Mouse (Mus musculus) forebrain, embryonic 11.5 days (tissue): ENCODE results near the gene Iah1. TPM values are rescaled to one million over a fixed set of nuclear protein-coding genes. Genes with fewer than 3 reads are reported as not detected.

ENCODE experiments used
- ATAC-seq: fragments of 200-750 bp; cut with Nextera tagmentation; replicated peaks from 2 replicates; pipeline ENCODE4 v1.8.0; 2017; ENCODE audit warnings: moderate TSS enrichment; ENCODE audit not compliant: low FRiP score
- DNase-seq: peaks from one replicate; pipeline ENCODE4 v3.0.0-alpha.2; 2017; ENCODE audit warnings: low spot score
- H3K27ac ChIP-seq: fragments of 300-500 bp; sonication (generic); 2 replicates; pipeline ENCODE4 v1.5.1; 2014; ENCODE audit warnings: low read depth, low read length
- H3K27me3 ChIP-seq: fragments of 300-500 bp; sonication (generic); 2 replicates; pipeline ENCODE4 v1.6.1; 2014; ENCODE audit warnings: mild to moderate bottlenecking, low read length, mixed read lengths; ENCODE audit not compliant: control insufficient read depth, insufficient read depth
- H3K36me3 ChIP-seq: fragments of 300-500 bp; sonication (generic); 2 replicates; pipeline ENCODE4 v1.6.1; 2014; ENCODE audit warnings: mild to moderate bottlenecking, low read length, moderate library complexity, mixed read lengths; ENCODE audit not compliant: control insufficient read depth, insufficient read depth
- H3K4me1 ChIP-seq: fragments of 300-500 bp; sonication (generic); replicated peaks from 2 replicates; pipeline ENCODE4 v1.6.1; 2014; ENCODE audit warnings: low read length, mixed read lengths; ENCODE audit not compliant: control insufficient read depth, insufficient read depth
- H3K4me2 ChIP-seq: fragments of 300-500 bp; sonication (generic); 2 replicates; pipeline ENCODE4 v1.6.1; 2014; ENCODE audit warnings: low read depth, mild to moderate bottlenecking, low read length, moderate library complexity, mixed read lengths; ENCODE audit not compliant: severe bottlenecking
- H3K4me3 ChIP-seq: fragments of 300-500 bp; sonication (generic); 2 replicates; pipeline ENCODE4 v1.5.1; 2014; ENCODE audit warnings: low read depth, low read length
- H3K9ac ChIP-seq: fragments of 300-500 bp; sonication (generic); 2 replicates; pipeline ENCODE4 v1.6.1; 2014; ENCODE audit warnings: low read length
- H3K9me3 ChIP-seq: fragments of 300-500 bp; sonication (generic); 2 replicates; pipeline ENCODE4 v1.6.1; 2016; ENCODE audit warnings: low read length, mixed read lengths; ENCODE audit not compliant: control insufficient read depth
- WGBS: fragments of 180-500 bp; shearing (Covaris S2); extraction: QIAGEN DNeasy Blood & Tissue Kit; methylation state at CpG from one replicate; pipeline ENCODE4 v1.1.7; 2014; 5-methylcytosine and 5-hydroxymethylcytosine counted together
- polyA plus RNA-seq: library from polyadenylated mRNA; unstranded; fragments of >200 nt; fragmentation: Nextera tagmentation; extraction: Ambion mirVana; gene quantifications from 2 replicates; pipeline ENCODE4 v1.2.1, GENCODE M21; 2014

Gene Iah1
- polyA plus RNA-seq: 45.0 and 48.4 TPM in 2 replicates

GRCm38 (mm10) chr12:21315923-21316868 is at the start of gene Iah1:
TSS of gene Iah1 (plus strand) at chr12:21316389.
- DNase-seq (peak; percentile 91), ATAC-seq (peak; percentile 92)
- H3K27me3 ChIP-seq: no peaks in the 10 kb centered on the region
- peak within 1 kb of the TSS; percentile 79 for H3K4me2 ChIP-seq
- H3K9me3 ChIP-seq: no peaks in the 10 kb centered on the region
- H3K4me1 ChIP-seq: peaks cover 3% of the 10 kb centered on the region; the same call in 1 of the 2 replicates
- whole genome bisulfite sequencing: 3% methylated on average over 59 of the region's 59 CpGs
- no peaks in the 10 kb centered on the region; the same call in 1 of the 2 replicates for H3K36me3 ChIP-seq
- peak within 1 kb of the TSS; percentile 77 for H3K9ac ChIP-seq
- H3K4me3 ChIP-seq: peak within 1 kb of the TSS; percentile 69
- no peak within 1 kb of the TSS for H3K27ac ChIP-seq

- no peak overlapping the region for H3K27ac ChIP-seq
- H3K4me2 ChIP-seq: no peak overlapping the region
- H3K4me3 ChIP-seq: no peak overlapping the region
- DNase-seq (no peak), ATAC-seq (peak; percentile 28; the same call in 1 of the 2 replicates)
- H3K36me3 ChIP-seq: no peaks in the 10 kb centered on the region; the same call in 1 of the 2 replicates
- H3K9me3 ChIP-seq: no peaks in the 10 kb centered on the region
- H3K4me1 ChIP-seq: no peaks in the 10 kb centered on the region
- WGBS: 77% methylated on average over 2 of the region's 2 CpGs
- H3K9ac ChIP-seq: no peak overlapping the region
- H3K27me3 ChIP-seq: no peaks in the 10 kb centered on the region
Observed at GRCm38 (mm10) chr12:21266784-21267098, 49.4 kb upstream of the Iah1 start.

- DNase-seq: no peak
- no peak for ATAC-seq
- Histone ChIP-seq H3K27me3 (no peaks in the 10 kb centered on the region), H3K4me3 (no peak overlapping the region), H3K9me3 (no peaks in the 10 kb centered on the region), H3K36me3 (no peaks in the 10 kb centered on the region; the same call in 1 of the 2 replicates), H3K4me2 (no peak overlapping the region), H3K4me1 (no peaks in the 10 kb centered on the region), H3K27ac (no peak overlapping the region), H3K9ac (no peak overlapping the region)
- WGBS: 97% methylated on average over 8 of the region's 8 CpGs
Observed at GRCm38 (mm10) chr12:21268083-21268616, 48.0 kb upstream of the Iah1 start.

- Histone ChIP-seq H3K36me3 (no peaks in the 10 kb centered on the region; the same call in 1 of the 2 replicates), H3K9me3 (no peaks in the 10 kb centered on the region), H3K4me2 (no peak overlapping the region), H3K4me1 (no peaks in the 10 kb centered on the region), H3K27me3 (no peaks in the 10 kb centered on the region), H3K9ac (no peak overlapping the region), H3K27ac (no peak overlapping the region), H3K4me3 (no peak overlapping the region)
- DNase-seq (no peak), ATAC-seq (no peak)
- WGBS: 88% methylated on average over 7 of the region's 7 CpGs
Observed at GRCm38 (mm10) chr12:21274446-21274845, 41.7 kb upstream of the Iah1 start.

GRCm38 (mm10) chr12:21277352-21277864 is 38.8 kb upstream of the Iah1 start:
- Histone ChIP-seq H3K27ac (no peak overlapping the region), H3K4me1 (no peaks in the 10 kb centered on the region), H3K9me3 (no peaks in the 10 kb centered on the region), H3K9ac (no peak overlapping the region), H3K27me3 (no peaks in the 10 kb centered on the region), H3K36me3 (no peaks in the 10 kb centered on the region), H3K4me3 (no peak overlapping the region), H3K4me2 (no peak overlapping the region)
- ATAC-seq (no peak), DNase-seq (no peak)
- WGBS: 85% methylated on average over 1 of the region's 1 CpGs

- Histone ChIP-seq H3K27me3 (no peaks in the 10 kb centered on the region), H3K4me3 (peak within 1 kb of the TSS; percentile 56), H3K9ac (peak within 1 kb of the TSS; percentile 85), H3K4me1 (peaks cover 6% of the 10 kb centered on the region), H3K36me3 (no peaks in the 10 kb centered on the region), H3K9me3 (no peaks in the 10 kb centered on the region), H3K27ac (peak within 1 kb of the TSS; percentile 75), H3K4me2 (peak within 1 kb of the TSS; percentile 67)
- WGBS: 55% methylated on average over 11 of the region's 11 CpGs
- no peak for ATAC-seq
- DNase-seq: no peak
Observed at GRCm38 (mm10) chr12:21284761-21285441, 31.3 kb upstream of the Iah1 start, which contains the start of gene Cpsf3. TSS of gene Cpsf3 (plus strand) at chr12:21285391.

GRCm38 (mm10) chr12:21285508-21286242 is 30.5 kb upstream of the Iah1 start:
- peak overlapping the region; percentile 41; the same call in 1 of the 2 replicates for H3K27ac ChIP-seq
- H3K4me2 ChIP-seq: peak overlapping the region; percentile 67
- no peaks in the 10 kb centered on the region for H3K9me3 ChIP-seq
- ATAC-seq: no peak; the same call in none of the 2 replicates
- H3K4me3 ChIP-seq: peak overlapping the region; percentile 56
- H3K9ac ChIP-seq: peak overlapping the region; percentile 85
- H3K27me3 ChIP-seq: no peaks in the 10 kb centered on the region
- H3K36me3 ChIP-seq: no peaks in the 10 kb centered on the region; the same call in 1 of the 2 replicates
- peaks cover 6% of the 10 kb centered on the region for H3K4me1 ChIP-seq
- under 1% methylated on average over 47 of the region's 47 CpGs for WGBS
- DNase-seq: no peak

GRCm38 (mm10) chr12:21286243-21286622 is 30.0 kb upstream of the Iah1 start, which contains the start of gene Itgb1bp1:
TSS of gene Itgb1bp1 (minus strand) at chr12:21286284.
- Histone ChIP-seq H3K4me3 (peak within 1 kb of the TSS; percentile 56), H3K36me3 (no peaks in the 10 kb centered on the region; the same call in 1 of the 2 replicates), H3K9ac (peak within 1 kb of the TSS; percentile 85), H3K27ac (peak within 1 kb of the TSS; percentile 75), H3K4me2 (peak within 1 kb of the TSS; percentile 67), H3K9me3 (no peaks in the 10 kb centered on the region), H3K4me1 (peaks cover 6% of the 10 kb centered on the region), H3K27me3 (no peaks in the 10 kb centered on the region)
- DNase-seq (peak; percentile 98), ATAC-seq (peak; percentile 97)
- WGBS: under 1% methylated on average over 28 of the region's 28 CpGs
